Mouse (Mus musculus): ENCODE measurements around the gene Tlcd1. TPM values are rescaled to one million over a fixed set of nuclear protein-coding genes. Genes with fewer than 3 reads are reported as not detected.

The Tlcd1 gene
- polyA plus RNA-seq, 1 experiment from 2014 or later = 18.7 TPM

DNA sequence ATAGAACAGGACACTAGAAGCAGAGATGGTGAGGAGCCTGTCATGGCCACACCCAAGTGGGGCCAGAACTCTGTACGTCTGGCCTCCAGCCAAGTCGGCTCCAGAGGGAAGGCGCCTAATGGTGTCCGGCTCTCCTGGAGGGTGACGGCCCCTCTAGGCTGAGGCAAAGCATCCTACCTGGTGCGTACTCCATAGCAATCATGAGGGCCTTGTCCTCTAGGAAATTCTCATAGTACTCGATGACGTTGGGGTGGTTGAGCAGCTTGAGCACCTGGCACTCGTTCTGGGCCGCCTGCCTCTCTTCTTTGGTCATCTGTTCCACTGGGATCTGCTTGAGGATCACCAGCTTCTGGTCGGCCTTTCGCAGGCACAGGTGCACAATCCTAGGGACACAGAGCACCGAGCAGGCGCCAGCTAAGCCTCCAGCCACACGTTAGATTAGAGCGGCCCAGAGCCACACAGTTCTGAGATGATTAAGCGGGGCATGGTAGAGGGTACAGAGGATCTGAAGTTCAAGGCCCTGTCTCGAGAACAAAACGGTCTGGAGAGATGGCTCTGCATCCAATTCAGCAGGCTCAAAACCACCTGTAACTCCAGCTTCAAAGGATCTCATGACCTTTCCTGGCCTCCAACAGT is 3.6 kb upstream of the Tlcd1 start:
- H3K27ac ChIP-seq = no peak overlapping the region
- DNase-seq (ENCODE audit: low spot score) = no peak
- peaks cover 32% of the 10 kb centered on the region for H3K4me1 ChIP-seq
- peaks cover under 1% of the 10 kb centered on the region for H3K27me3 ChIP-seq (ENCODE audit: insufficient read depth, poor library complexity, severe bottlenecking)
- no peak overlapping the region for H3K4me3 ChIP-seq
- no peaks in the 10 kb centered on the region for H3K9me3 ChIP-seq
- 89% methylated on average over 19 of the region's 19 CpGs for WGBS
- peaks cover 27% of the 10 kb centered on the region for H3K36me3 ChIP-seq

DNA sequence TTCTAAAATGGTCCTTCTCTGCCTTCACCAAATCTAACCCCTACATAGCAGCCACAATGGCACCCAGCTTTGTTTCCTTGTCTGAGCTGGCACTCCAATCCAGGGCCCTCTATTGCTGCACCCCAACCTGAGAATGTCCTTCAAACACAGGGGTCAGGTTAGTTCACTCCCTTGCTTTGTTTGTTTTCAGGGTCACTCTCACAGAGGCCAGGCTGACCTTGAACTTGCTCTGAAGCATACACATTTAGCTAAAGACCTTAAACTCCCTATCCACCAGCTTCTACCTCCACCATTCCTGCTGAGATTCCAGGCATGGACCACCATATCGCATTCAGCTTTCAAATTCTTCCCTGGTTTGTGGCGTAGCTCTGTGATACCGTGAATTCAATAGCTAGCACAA is 2.0 kb upstream of the Tlcd1 start:
- H3K27me3 ChIP-seq (ENCODE audit: insufficient read depth, poor library complexity, severe bottlenecking) = no peaks in the 10 kb centered on the region
- H3K9me3 ChIP-seq = no peaks in the 10 kb centered on the region
- H3K36me3 ChIP-seq = peaks cover 31% of the 10 kb centered on the region
- H3K27ac ChIP-seq = peak overlapping the region; percentile 36; the same call in 1 of the 2 replicates
- peaks cover 42% of the 10 kb centered on the region for H3K4me1 ChIP-seq
- no peak for DNase-seq (ENCODE audit: low spot score)
- WGBS = 90% methylated on average over 3 of the region's 3 CpGs
- H3K4me3 ChIP-seq = no peak overlapping the region

DNA sequence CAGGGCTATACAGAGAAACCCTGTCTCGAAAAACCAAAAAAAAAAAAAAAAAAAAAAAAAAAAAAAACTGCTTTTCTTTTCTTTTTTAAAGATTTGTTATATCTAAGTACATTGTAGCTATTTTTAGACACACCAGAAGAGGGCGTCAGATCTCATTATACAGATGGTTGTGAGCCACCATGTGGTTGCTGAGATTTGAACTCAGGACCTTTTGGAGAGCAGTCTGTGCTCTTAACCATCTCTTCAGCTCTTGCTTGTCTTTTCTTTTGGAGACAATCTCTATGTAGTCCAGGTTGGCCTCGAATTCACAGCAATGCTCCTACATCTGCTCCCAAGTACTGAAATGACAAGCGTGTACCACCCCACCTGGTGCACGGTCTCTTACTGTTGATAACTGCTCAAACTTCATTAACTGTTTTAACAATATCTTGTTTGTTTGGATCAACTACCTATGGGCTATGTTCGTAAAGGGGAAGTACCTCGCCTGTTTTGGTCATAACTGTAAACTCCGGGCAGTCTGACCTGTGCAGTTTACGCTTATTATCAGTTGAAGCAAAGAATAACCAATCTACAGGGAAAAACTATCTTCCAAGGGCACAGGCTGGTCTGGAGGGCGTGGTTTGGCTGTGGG is 625 bp upstream of the Tlcd1 start:
- peak overlapping the region; percentile 94 for H3K27ac ChIP-seq
- peak overlapping the region; percentile 76 for H3K4me3 ChIP-seq
- peaks cover 55% of the 10 kb centered on the region for H3K4me1 ChIP-seq
- DNase-seq (ENCODE audit: low spot score) = no peak
- 3% methylated on average over 9 of the region's 10 CpGs for whole genome bisulfite sequencing
- no peaks in the 10 kb centered on the region for H3K27me3 ChIP-seq (ENCODE audit: insufficient read depth, poor library complexity, severe bottlenecking)
- H3K36me3 ChIP-seq = peaks cover 37% of the 10 kb centered on the region
- no peaks in the 10 kb centered on the region for H3K9me3 ChIP-seq

DNA sequence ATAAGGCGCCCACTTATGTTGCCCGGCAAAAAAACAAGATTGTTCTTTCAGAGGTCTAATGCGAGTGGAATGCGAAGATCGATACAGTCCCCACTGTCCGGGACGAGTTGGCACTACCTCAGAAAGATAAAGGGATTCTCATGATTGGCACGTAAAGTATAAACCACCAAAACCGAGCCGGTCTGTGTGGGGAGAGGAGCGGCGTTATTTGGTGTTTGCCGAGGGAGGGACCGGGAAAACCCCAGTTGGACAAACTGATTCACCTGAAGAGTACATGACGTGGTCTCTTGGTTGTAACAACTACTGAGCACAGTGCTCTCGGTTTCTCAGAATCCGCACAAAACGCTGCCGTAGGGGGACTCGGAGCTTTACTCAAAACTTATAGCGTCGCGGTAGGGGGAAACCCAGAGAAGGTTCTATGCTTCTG is 407 bp downstream of the Tlcd1 start:
- DNase-seq (ENCODE audit: low spot score) = no peak
- Histone ChIP-seq H3K27ac (peak overlapping the region; percentile 94), H3K27me3 (ENCODE audit: insufficient read depth, poor library complexity, severe bottlenecking) (no peaks in the 10 kb centered on the region), H3K4me1 (peaks cover 60% of the 10 kb centered on the region), H3K36me3 (peaks cover 38% of the 10 kb centered on the region), H3K9me3 (no peaks in the 10 kb centered on the region), H3K4me3 (peak overlapping the region; percentile 76)
- WGBS = under 1% methylated on average over 23 of the region's 23 CpGs

DNA sequence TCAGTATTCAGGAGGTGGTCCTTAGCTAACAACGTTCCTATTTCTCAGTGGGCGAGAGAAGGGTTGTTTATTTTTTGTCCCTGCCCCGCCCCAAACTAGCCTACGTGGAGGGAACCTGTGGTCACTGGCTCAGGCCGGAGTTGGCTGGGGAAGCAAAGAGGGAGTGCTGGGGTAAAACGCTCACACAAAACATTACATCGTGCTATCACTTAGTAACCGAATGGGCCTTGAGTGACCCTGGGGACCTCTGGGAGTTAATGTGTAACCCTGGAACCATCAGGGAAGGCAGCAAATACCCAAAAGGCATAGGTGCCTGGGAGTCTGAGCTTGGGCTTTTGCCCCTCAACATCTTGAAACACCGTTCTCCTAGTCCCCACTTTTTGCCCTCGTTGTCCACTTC is 926 bp downstream of the Tlcd1 start:
- H3K27me3 ChIP-seq (ENCODE audit: insufficient read depth, poor library complexity, severe bottlenecking) = no peaks in the 10 kb centered on the region
- H3K4me1 ChIP-seq = peaks cover 62% of the 10 kb centered on the region
- peak; percentile 87 for DNase-seq (ENCODE audit: low spot score)
- H3K9me3 ChIP-seq = no peaks in the 10 kb centered on the region
- peak overlapping the region; percentile 94 for H3K27ac ChIP-seq
- H3K4me3 ChIP-seq = peak overlapping the region; percentile 76
- H3K36me3 ChIP-seq = peaks cover 37% of the 10 kb centered on the region
- 0% methylated on average over 10 of the region's 10 CpGs for WGBS

DNA sequence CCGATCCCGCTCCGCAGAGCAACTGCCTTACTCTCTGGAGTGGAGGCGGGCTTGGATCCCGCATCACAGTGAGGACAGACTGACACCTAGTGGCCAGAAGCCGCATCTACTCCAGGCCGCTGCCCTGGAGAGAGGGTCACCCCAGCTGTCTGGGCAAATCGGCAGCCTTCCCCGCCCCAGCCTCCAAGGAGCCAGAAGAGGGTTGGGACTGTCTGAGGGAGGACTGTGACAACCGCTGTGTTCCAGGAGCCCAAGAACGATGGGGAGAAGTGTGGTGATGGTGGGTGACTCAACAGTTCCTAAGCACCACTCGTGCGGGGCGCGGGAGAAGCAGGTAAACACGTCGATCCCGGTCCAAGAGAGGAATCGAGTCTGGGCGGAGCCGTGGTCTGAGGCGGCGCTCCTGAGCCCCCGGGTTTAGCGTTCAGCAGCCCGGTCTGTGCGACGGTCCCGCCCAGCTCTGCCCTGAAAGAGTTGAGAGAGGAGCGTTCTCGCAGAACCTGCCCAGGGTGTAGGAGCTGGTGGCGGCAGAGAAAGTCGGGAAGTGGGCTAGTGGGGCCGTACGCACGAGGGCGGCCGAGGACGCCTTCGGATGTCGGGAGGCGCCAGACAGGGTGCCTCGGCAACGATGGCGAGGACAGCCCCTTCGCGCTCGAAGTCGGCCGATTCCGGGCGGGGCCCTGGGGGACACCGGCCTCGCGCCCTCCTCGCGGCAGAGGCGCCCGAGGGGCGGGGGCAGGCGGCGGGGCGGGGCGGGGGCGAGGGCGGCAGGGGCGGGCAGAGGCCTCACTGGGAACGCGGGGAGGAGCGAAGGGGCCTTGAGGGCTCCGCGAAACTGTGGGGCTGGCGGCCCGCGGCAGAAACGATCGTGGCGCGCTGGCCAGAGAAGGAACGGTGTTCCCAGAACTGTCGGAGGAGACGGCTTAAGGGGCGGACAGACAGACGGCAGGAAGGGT is 1.7 kb downstream of the Tlcd1 start:
- Histone ChIP-seq H3K27me3 (ENCODE audit: insufficient read depth, poor library complexity, severe bottlenecking) (no peaks in the 10 kb centered on the region), H3K4me1 (peaks cover 56% of the 10 kb centered on the region), H3K27ac (peak overlapping the region; percentile 94), H3K9me3 (no peaks in the 10 kb centered on the region), H3K36me3 (peaks cover 31% of the 10 kb centered on the region), H3K4me3 (peak overlapping the region; percentile 76)
- DNase-seq (ENCODE audit: low spot score) = peak; percentile 97
- under 1% methylated on average over 84 of the region's 84 CpGs for WGBS

DNA sequence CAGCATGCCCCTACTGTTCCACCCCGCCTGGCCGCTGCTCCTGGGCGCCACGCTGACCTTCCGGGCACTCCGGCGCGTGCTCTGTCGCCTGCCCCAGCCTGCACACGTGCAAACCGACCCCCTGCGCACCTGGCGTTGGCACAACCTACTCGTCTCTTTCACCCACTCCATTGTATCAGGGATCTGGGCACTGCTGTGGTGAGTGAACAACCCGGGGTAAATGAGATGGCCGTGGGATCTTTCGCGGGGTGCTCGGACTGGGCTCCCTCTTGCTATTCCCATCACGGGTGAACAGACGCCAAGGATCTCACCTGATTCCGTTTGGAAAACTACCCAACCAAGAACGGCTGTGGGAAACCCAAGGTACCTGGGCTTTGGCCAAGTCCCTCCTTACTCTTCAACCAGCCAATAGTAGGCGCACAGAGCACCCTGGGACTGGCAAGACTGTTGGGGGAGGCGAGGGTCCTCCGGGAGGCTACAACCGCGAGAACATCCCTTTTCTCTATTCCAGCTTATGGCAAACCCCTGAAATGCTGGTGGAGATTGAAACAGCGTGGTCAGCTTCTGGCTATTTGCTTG is 2.4 kb downstream of the Tlcd1 start:
- 1% methylated on average over 29 of the region's 29 CpGs for WGBS
- no peaks in the 10 kb centered on the region for H3K27me3 ChIP-seq (ENCODE audit: insufficient read depth, poor library complexity, severe bottlenecking)
- peaks cover 58% of the 10 kb centered on the region for H3K4me1 ChIP-seq
- peak overlapping the region; percentile 94 for H3K27ac ChIP-seq
- H3K9me3 ChIP-seq = no peaks in the 10 kb centered on the region
- peak; percentile 89 for DNase-seq (ENCODE audit: low spot score)
- H3K4me3 ChIP-seq = peak overlapping the region; percentile 76
- peaks cover 31% of the 10 kb centered on the region for H3K36me3 ChIP-seq

DNA sequence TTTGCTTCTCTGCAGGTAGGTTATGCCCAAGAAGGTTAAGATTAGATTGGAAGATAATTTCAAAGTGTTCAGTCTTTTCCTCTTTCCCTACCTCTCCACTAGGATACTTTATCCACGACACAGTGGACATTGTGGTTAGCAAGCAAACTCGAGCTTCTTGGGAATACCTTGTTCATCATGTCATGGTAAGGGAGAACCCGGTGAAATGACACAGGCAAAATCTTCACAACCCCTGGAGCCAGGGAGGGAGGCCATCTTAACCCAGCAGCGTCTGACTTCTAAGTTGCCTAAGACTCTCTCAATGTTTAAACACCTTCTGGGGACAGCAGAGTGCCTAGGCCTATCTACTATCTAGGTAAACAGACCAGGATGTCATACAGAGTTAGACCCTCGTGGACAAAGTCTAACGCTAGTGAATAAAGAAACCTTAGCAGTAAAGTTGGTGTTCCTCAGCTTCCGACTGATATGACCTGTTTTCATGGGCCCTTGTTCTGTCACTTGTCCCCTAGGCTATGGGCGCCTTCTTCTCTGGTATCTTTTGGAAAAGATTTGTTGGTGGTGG is 3.0 kb downstream of the Tlcd1 start:
- Histone ChIP-seq H3K4me1 (peaks cover 59% of the 10 kb centered on the region), H3K9me3 (no peaks in the 10 kb centered on the region), H3K27me3 (ENCODE audit: insufficient read depth, poor library complexity, severe bottlenecking) (no peaks in the 10 kb centered on the region), H3K27ac (peak overlapping the region; percentile 94), H3K36me3 (peaks cover 31% of the 10 kb centered on the region), H3K4me3 (peak overlapping the region; percentile 76)
- no peak for DNase-seq (ENCODE audit: low spot score)
- WGBS = 25% methylated on average over 8 of the region's 8 CpGs

DNA sequence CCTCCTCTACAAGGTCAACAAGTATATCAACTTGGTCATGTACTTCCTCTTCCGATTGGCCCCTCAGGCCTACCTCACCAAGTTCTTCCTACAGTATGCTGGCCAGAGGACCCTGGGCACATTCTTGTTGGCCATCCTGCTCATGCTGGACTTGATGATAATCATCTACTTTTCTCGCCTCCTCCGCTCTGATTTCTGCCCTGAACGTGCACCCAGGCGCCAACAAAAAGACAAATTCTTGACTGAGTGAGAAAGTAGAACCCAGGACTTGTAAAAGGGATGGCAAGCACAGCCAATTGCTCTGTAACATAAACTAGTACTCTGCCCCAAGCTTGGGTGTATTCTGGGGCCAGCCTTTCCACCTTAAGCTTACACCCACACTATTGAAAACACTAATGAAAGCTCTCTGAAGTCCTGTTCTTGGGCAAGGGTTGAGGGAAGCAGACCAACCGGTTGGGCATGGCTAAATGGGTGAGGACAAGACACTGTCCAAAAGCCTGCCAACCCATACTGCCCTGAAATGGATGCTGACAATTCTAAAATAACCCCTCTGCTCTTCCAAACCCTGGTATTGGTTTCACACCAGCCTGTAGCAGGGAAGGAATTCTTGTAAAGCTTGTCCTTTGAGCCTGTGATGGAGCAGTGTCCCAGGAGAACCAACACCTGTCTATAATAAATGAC is 3.7 kb downstream of the Tlcd1 start:
- no peak for DNase-seq (ENCODE audit: low spot score)
- Histone ChIP-seq H3K27ac (no peak overlapping the region), H3K36me3 (peaks cover 31% of the 10 kb centered on the region), H3K4me1 (peaks cover 57% of the 10 kb centered on the region), H3K9me3 (no peaks in the 10 kb centered on the region), H3K27me3 (ENCODE audit: insufficient read depth, poor library complexity, severe bottlenecking) (no peaks in the 10 kb centered on the region), H3K4me3 (peak overlapping the region; percentile 76)
- WGBS = 62% methylated on average over 6 of the region's 6 CpGs

DNA sequence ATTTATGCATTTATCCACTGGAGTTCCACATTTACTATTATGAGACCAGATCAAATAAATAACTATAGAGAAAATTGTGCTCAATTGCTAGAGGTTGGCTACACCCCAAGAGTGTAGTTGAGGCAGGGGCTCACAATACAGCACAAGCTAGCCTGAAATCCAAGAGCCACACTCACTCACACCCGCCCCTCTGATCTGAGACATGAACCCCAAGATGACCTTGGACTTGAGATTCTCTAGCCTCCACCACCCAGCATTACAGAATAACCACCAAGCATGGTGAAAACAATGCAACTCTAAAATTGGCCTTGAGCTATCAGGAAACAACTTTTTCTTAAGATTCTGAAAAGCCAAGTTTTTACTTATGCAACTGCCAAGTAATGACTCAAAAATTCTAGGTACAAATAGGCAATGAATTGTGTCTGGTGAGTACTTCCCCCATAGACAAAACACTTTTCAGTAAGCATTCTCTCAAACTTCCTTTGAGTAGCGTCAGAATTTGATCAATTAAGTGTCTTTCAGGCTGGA is 5.4 kb downstream of the Tlcd1 start:
- Histone ChIP-seq H3K9me3 (no peaks in the 10 kb centered on the region), H3K4me1 (peaks cover 52% of the 10 kb centered on the region), H3K27me3 (ENCODE audit: insufficient read depth, poor library complexity, severe bottlenecking) (no peaks in the 10 kb centered on the region), H3K4me3 (peak overlapping the region; percentile 92), H3K27ac (0 out of 2 replicates have a peak overlapping the region, but pooled peaks have one; percentile 22), H3K36me3 (peaks cover 31% of the 10 kb centered on the region)
- 41% methylated on average over 2 of the region's 2 CpGs for WGBS
- DNase-seq (ENCODE audit: low spot score) = no peak

DNA sequence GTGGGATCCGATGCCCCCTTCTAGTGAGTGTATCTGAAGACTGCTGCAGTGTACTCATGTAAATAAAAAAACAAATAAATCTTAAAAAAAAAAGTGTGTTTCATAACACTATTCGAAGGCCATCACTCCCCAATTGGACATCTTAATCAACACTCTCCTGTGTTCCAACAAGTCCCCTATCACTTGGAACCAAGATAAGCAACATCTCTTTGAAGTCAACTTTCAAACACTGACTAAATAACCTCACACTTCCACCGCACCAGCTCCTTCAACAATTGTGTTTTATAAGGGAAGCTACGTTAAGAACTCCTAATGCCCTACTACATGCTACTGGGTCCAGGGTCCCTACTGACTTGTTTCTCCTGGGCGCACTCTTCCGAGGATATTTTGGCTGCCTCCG is 5.9 kb downstream of the Tlcd1 start:
- Histone ChIP-seq H3K27me3 (ENCODE audit: insufficient read depth, poor library complexity, severe bottlenecking) (no peaks in the 10 kb centered on the region), H3K9me3 (no peaks in the 10 kb centered on the region), H3K27ac (peak overlapping the region; percentile 96), H3K36me3 (peaks cover 31% of the 10 kb centered on the region), H3K4me1 (peaks cover 51% of the 10 kb centered on the region), H3K4me3 (peak overlapping the region; percentile 92)
- WGBS = 3% methylated on average over 7 of the region's 7 CpGs
- no peak for DNase-seq (ENCODE audit: low spot score)
